Mouse (Mus musculus) forebrain, embryonic 12.5 days (tissue): Measurements from ENCODE around the gene Sdsl. TPM values are rescaled to one million over a fixed set of nuclear protein-coding genes. Genes with fewer than 3 reads are reported as not detected.

ENCODE experiments used
- ATAC-seq: fragments of 200-750 bp; cut with Nextera tagmentation; 2 replicates; pipeline ENCODE4 v1.8.0; 2017; ENCODE audit warnings: moderate TSS enrichment; ENCODE audit not compliant: low FRiP score
- H3K27ac ChIP-seq: fragments of 300-500 bp; sonication (generic); 2 replicates; pipeline ENCODE4 v1.5.1; 2016; ENCODE audit warnings: mild to moderate bottlenecking
- H3K27me3 ChIP-seq: fragments of 300-500 bp; sonication (generic); 2 replicates; pipeline ENCODE4 v1.6.1; 2016; ENCODE audit warnings: mild to moderate bottlenecking
- H3K36me3 ChIP-seq: fragments of 300-500 bp; sonication (generic); replicated peaks from 2 replicates; pipeline ENCODE4 v1.6.1; 2016; ENCODE audit warnings: mild to moderate bottlenecking
- H3K4me1 ChIP-seq: fragments of 300-500 bp; sonication (generic); 2 replicates; pipeline ENCODE4 v1.6.1; 2016
- H3K4me2 ChIP-seq: fragments of 300-500 bp; sonication (generic); 2 replicates; pipeline ENCODE4 v1.6.1; 2016; ENCODE audit warnings: mild to moderate bottlenecking, moderate library complexity
- H3K4me3 ChIP-seq: fragments of 300-500 bp; sonication (generic); replicated peaks from 2 replicates; pipeline ENCODE4 v1.5.1; 2016; ENCODE audit warnings: mild to moderate bottlenecking
- H3K9ac ChIP-seq: fragments of 300-500 bp; sonication (generic); 2 replicates; pipeline ENCODE4 v1.6.1; 2016; ENCODE audit warnings: mild to moderate bottlenecking
- H3K9me3 ChIP-seq: fragments of 300-500 bp; sonication (generic); 2 replicates; pipeline ENCODE4 v1.6.1; 2016
- WGBS: fragments of 180-500 bp; shearing (Covaris S2); methylation state at CpG from one replicate; pipeline ENCODE4 v1.1.7; 2016; 5-methylcytosine and 5-hydroxymethylcytosine counted together
- polyA plus RNA-seq: library from polyadenylated mRNA; unstranded; fragments of >200 nt; fragmentation: Nextera tagmentation; extraction: Ambion mirVana; gene quantifications from 2 replicates; pipeline ENCODE4 v1.2.1, GENCODE M21; 2016

The Sdsl gene
- polyA plus RNA-seq: 4.5 and 5.1 TPM in 2 replicates

- no peak within 1 kb of the TSS for H3K4me3 ChIP-seq
- H3K27me3 ChIP-seq: 0 out of 2 replicates have a peak, but pooled peaks cover 5% of the 10 kb centered on the region
- no peak for ATAC-seq
- H3K9ac ChIP-seq: no peak within 1 kb of the TSS
- 83% methylated on average over 8 of the region's 8 CpGs for WGBS
- H3K36me3 ChIP-seq: no peaks in the 10 kb centered on the region
- no peak within 1 kb of the TSS for H3K27ac ChIP-seq
- H3K4me1 ChIP-seq: 0 out of 2 replicates have a peak, but pooled peaks cover 4% of the 10 kb centered on the region
- no peak within 1 kb of the TSS for H3K4me2 ChIP-seq
- H3K9me3 ChIP-seq: no peaks in the 10 kb centered on the region
These were observed at the start of gene Sdsl for GRCm38 (mm10) chr5:120472770-120473169. Gene Sdsl (minus strand): TSS chr5:120472810.

DNA sequence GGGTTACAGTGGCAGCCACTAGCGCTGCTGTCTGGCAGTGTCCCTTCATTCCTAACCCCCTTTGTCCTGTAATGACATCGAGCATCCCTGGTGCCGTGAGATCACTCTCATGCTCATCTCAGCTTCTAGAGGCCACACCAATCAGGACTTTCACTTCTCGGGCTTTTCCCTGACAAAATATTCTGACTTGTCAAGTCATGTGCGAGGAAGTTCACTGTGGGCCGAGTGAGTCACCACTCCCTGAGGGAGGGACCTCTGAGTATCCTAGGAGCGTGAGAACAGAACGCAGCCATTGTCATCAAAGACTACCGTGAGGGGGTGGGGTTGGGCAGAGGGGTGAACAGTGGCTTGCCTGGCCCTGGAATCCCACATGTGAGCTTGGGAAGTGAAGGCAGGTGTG is 44.9 kb upstream of the Sdsl start:
- peaks cover 21% of the 10 kb centered on the region for H3K4me1 ChIP-seq
- peaks cover 11% of the 10 kb centered on the region for H3K27me3 ChIP-seq
- H3K27ac ChIP-seq: no peak overlapping the region
- H3K4me3 ChIP-seq: no peak overlapping the region
- no peaks in the 10 kb centered on the region for H3K36me3 ChIP-seq
- H3K9ac ChIP-seq: no peak overlapping the region
- no peaks in the 10 kb centered on the region for H3K9me3 ChIP-seq
- no peak for ATAC-seq
- no peak overlapping the region for H3K4me2 ChIP-seq
- 61% methylated on average over 9 of the region's 9 CpGs for WGBS

- Histone ChIP-seq H3K4me3 (no peak overlapping the region), H3K9ac (no peak overlapping the region), H3K4me1 (peaks cover 22% of the 10 kb centered on the region), H3K27me3 (peaks cover 23% of the 10 kb centered on the region), H3K36me3 (no peaks in the 10 kb centered on the region), H3K4me2 (no peak overlapping the region), H3K27ac (no peak overlapping the region), H3K9me3 (no peaks in the 10 kb centered on the region)
- no peak for ATAC-seq
- WGBS: 74% methylated on average over 15 of the region's 15 CpGs
These were observed 43.8 kb upstream of the Sdsl start for GRCm38 (mm10) chr5:120516221-120516984.

GRCm38 (mm10) chr5:120515451-120515850 is 42.8 kb upstream of the Sdsl start:
- no peaks in the 10 kb centered on the region for H3K9me3 ChIP-seq
- H3K27me3 ChIP-seq: peaks cover 22% of the 10 kb centered on the region
- no peaks in the 10 kb centered on the region for H3K36me3 ChIP-seq
- H3K4me3 ChIP-seq: no peak overlapping the region
- H3K27ac ChIP-seq: no peak overlapping the region
- ATAC-seq: no peak
- no peak overlapping the region for H3K9ac ChIP-seq
- peaks cover 31% of the 10 kb centered on the region for H3K4me1 ChIP-seq
- 80% methylated on average over 7 of the region's 7 CpGs for WGBS
- H3K4me2 ChIP-seq: no peak overlapping the region

DNA sequence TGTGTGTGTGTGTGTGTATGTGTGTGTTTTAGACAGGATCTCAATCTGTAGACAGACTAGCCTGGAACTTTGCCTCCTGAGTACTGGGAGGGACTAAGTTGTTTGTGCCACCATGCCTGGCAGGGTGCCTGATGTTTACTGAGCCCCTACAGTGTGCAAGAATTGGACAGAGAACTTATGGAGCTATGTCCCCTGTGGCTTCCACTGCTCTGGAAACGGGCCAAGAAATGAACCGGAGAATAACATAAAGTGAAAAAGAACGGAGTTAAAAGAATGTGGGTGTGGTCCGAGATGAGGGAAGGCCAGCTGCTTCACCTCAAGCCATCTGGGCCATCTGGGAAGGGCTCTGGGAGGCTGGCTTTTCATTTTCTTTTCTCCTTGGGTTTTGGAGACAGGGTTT is 42.1 kb upstream of the Sdsl start:
- Histone ChIP-seq H3K9ac (no peak overlapping the region), H3K36me3 (no peaks in the 10 kb centered on the region), H3K9me3 (no peaks in the 10 kb centered on the region), H3K4me2 (no peak overlapping the region; the same call in 1 of the 2 replicates), H3K27me3 (peaks cover 22% of the 10 kb centered on the region), H3K27ac (peak overlapping the region; percentile 53; the same call in 1 of the 2 replicates), H3K4me1 (peaks cover 35% of the 10 kb centered on the region), H3K4me3 (no peak overlapping the region)
- no peak for ATAC-seq
- 48% methylated on average over 4 of the region's 4 CpGs for WGBS

GRCm38 (mm10) chr5:120514031-120514677 is 41.5 kb upstream of the Sdsl start:
- Histone ChIP-seq H3K9ac (no peak overlapping the region), H3K36me3 (no peaks in the 10 kb centered on the region), H3K27ac (no peak overlapping the region), H3K4me2 (no peak overlapping the region), H3K27me3 (peaks cover 22% of the 10 kb centered on the region), H3K9me3 (no peaks in the 10 kb centered on the region), H3K4me1 (peaks cover 35% of the 10 kb centered on the region), H3K4me3 (no peak overlapping the region)
- WGBS: 94% methylated on average over 9 of the region's 9 CpGs
- ATAC-seq: no peak

GRCm38 (mm10) chr5:120512911-120513555 is 40.4 kb upstream of the Sdsl start:
- no peak overlapping the region for H3K4me3 ChIP-seq
- H3K4me1 ChIP-seq: peaks cover 35% of the 10 kb centered on the region
- no peak for ATAC-seq
- no peaks in the 10 kb centered on the region for H3K36me3 ChIP-seq
- no peak overlapping the region for H3K4me2 ChIP-seq
- H3K9ac ChIP-seq: no peak overlapping the region
- H3K27ac ChIP-seq: no peak overlapping the region
- no peaks in the 10 kb centered on the region for H3K9me3 ChIP-seq
- peaks cover 22% of the 10 kb centered on the region for H3K27me3 ChIP-seq
- 42% methylated on average over 15 of the region's 15 CpGs for WGBS

DNA sequence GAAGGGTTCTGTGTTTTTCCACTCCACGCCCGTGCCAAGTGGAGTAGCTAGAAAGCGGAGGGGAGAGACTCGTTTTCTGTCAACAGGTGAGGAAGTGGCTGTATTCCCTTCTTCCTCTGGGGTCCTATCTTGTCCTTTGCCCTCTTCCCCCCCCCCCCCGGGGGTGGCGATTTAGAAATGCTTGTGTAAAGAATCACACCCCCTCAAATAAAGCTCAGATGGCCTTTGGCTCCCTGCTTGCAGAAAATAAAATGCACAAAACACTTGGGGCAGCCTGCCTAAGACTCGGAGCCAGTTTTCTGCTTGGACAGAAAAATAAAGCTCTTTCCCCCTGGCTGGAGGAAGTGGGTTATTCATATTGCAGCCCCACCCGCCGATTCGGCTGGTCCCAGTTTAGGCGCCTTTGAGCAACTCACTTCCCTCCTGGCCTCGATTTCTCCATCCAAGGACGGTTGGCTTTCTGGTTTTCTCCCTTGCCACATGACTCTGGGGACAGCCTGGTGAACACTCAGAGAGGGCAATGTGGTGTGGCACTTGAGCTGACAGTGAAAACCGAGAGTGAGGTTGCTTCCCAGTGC is 39.1 kb upstream of the Sdsl start:
- WGBS: 31% methylated on average over 14 of the region's 14 CpGs
- no peaks in the 10 kb centered on the region for H3K36me3 ChIP-seq
- H3K9ac ChIP-seq: no peak overlapping the region; the same call in 1 of the 2 replicates
- H3K27ac ChIP-seq: no peak overlapping the region
- no peaks in the 10 kb centered on the region for H3K9me3 ChIP-seq
- peaks cover 22% of the 10 kb centered on the region for H3K27me3 ChIP-seq
- no peak for ATAC-seq
- peaks cover 35% of the 10 kb centered on the region for H3K4me1 ChIP-seq
- peak overlapping the region; percentile 46 for H3K4me3 ChIP-seq
- peak overlapping the region; percentile 59 for H3K4me2 ChIP-seq

GRCm38 (mm10) chr5:120510982-120511642 is 38.5 kb upstream of the Sdsl start, which contains the start of gene Slc8b1:
Gene Slc8b1 (plus strand): TSS chr5:120511168.
- Histone ChIP-seq H3K4me3 (peak within 1 kb of the TSS; percentile 46), H3K9me3 (no peaks in the 10 kb centered on the region), H3K9ac (peak within 1 kb of the TSS; percentile 47), H3K27ac (no peak within 1 kb of the TSS), H3K27me3 (peaks cover 22% of the 10 kb centered on the region), H3K36me3 (no peaks in the 10 kb centered on the region), H3K4me1 (peaks cover 35% of the 10 kb centered on the region), H3K4me2 (peak within 1 kb of the TSS; percentile 59)
- peak; percentile 89 for ATAC-seq
- 1% methylated on average over 36 of the region's 36 CpGs for WGBS

GRCm38 (mm10) chr5:120507311-120507710 is 34.7 kb upstream of the Sdsl start:
- Histone ChIP-seq H3K27me3 (peaks cover 11% of the 10 kb centered on the region), H3K9ac (no peak overlapping the region), H3K9me3 (no peaks in the 10 kb centered on the region), H3K4me3 (no peak overlapping the region), H3K36me3 (no peaks in the 10 kb centered on the region), H3K27ac (no peak overlapping the region), H3K4me2 (no peak overlapping the region), H3K4me1 (peaks cover 25% of the 10 kb centered on the region)
- WGBS: 53% methylated on average over 4 of the region's 4 CpGs
- no peak for ATAC-seq

DNA sequence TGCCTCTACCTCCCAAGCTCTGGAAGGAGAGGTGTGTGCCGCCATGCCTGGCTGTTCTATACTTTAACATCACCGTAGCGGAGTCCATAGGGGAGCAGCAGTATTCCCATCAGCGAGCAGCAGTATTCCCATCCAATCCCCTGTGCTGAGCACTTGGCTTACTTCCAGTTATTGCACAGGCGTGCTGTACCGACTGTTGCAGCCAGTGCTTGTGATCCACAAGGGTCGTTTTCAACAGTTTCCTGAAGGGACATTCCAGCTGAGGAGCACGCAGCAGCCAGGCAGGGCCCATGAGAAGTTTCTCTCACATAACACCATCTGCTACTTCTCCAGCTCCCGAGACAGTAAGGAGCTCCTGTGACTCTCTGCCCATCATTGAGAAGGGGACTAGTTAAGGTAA is 33.9 kb upstream of the Sdsl start:
- ATAC-seq: no peak
- Histone ChIP-seq H3K27me3 (peaks cover 3% of the 10 kb centered on the region), H3K27ac (no peak overlapping the region), H3K4me3 (no peak overlapping the region), H3K9ac (no peak overlapping the region), H3K9me3 (no peaks in the 10 kb centered on the region), H3K4me1 (peaks cover 31% of the 10 kb centered on the region), H3K36me3 (no peaks in the 10 kb centered on the region), H3K4me2 (no peak overlapping the region)
- WGBS: 75% methylated on average over 9 of the region's 9 CpGs

DNA sequence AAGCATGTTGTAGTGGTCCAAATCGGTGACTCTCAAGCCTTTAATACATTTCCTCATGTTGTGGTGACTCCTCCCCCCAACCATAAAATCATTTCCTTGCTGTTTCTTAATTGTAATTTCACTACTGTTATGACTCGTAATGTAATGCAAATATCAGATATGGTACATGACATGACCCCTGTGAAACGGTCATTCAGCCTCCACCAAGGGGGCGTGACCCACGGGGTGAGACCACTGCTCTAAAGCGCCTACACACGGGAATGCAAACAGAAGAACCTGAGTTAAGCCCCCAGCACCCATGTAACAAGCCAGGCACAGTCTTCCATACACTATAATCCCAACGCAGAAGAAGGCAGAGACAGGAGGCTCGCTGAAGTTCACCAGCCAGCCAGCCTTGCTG is 33.2 kb upstream of the Sdsl start:
- 74% methylated on average over 9 of the region's 9 CpGs for WGBS
- ATAC-seq: no peak
- H3K4me3 ChIP-seq: no peak overlapping the region
- no peaks in the 10 kb centered on the region for H3K36me3 ChIP-seq
- H3K27ac ChIP-seq: no peak overlapping the region
- H3K9ac ChIP-seq: no peak overlapping the region
- no peaks in the 10 kb centered on the region for H3K9me3 ChIP-seq
- no peak overlapping the region for H3K4me2 ChIP-seq
- H3K27me3 ChIP-seq: no peaks in the 10 kb centered on the region
- H3K4me1 ChIP-seq: peaks cover 24% of the 10 kb centered on the region
